Mouse (Mus musculus) G1E (cell line): ENCODE measurements around the gene Tmeff2.

Experiments used
- CTCF ChIP-seq: IDR thresholded peaks from 2 replicates; pipeline ENCODE4 v1.5.1; 2012; ENCODE audit warnings: low read depth, low read length, inconsistent platforms, mixed read lengths
- GATA1 ChIP-seq: IDR thresholded peaks from 2 replicates; pipeline ENCODE4 v1.6.1; 2012; ENCODE audit warnings: borderline replicate concordance, low read length, inconsistent platforms, mixed read lengths
- GATA2 ChIP-seq: IDR thresholded peaks from 2 replicates; pipeline ENCODE4 v1.6.1; 2012; ENCODE audit warnings: low read depth, low read length, inconsistent platforms, borderline replicate concordance
- POLR2AphosphoS5 ChIP-seq: IDR thresholded peaks from 2 replicates; pipeline ENCODE4 v1.6.1; 2012; ENCODE audit warnings: low read depth, low read length, inconsistent platforms; ENCODE audit not compliant: insufficient replicate concordance
- TAL1 ChIP-seq: conservative IDR thresholded peaks from 2 replicates; pipeline ENCODE4 v1.6.1; 2012; ENCODE audit warnings: low read depth, low read length, inconsistent platforms, mixed read lengths

GRCm38 (mm10) chr1:50927679-50928187 is 27.3 kb downstream of the Tmeff2 start:
- TF ChIP-seq CTCF (no peak), POLR2AphosphoS5 (no peak), GATA1 (no peak), TAL1 (no peak), GATA2 (no peak)
